ENCODE assay signal across 12 mouse cellular contexts in genomic region chr17:6129361-6129760, GRCm38 (mm10). TPM values are rescaled to one million over a fixed set of nuclear protein-coding genes. Genes with fewer than 3 reads are reported as not detected.
A peak's percentile ranks its signal among the peaks of the same experiment; 100 is the strongest.
DNase-seq lines count a peak whose midpoint lies in the region; ATAC-seq lines count a peak whose summit lies in the region.
"Had no signal": no experiment of that assay in that cellular context is flagged by ENCODE, and none has a peak within 500 bp of the region (broad histone marks: within the 10 kb centered on the region; RNA-seq: fewer than 3 reads in every experiment).

No protein-coding gene starts in this region.

- peak; percentile 92 for ATAC-seq in cerebellum, adult (ENCODE audit: insufficient number of reproducible peaks, low FRiP score, low TSS enrichment)
- ATAC-seq in activated CD4-positive, CD25-positive, alpha-beta regulatory T cell, adult 4 months = no peak
- ATAC-seq: intestine, embryonic 16.5 days had no signal

- DNase-seq in left cerebral cortex, adult 18-20 months (ENCODE audit: low spot score in 2 of 2) = peak; percentile 26 to 31
- no peak for DNase-seq in left cerebral cortex, adult 8-10 months (ENCODE audit: low spot score in 2 of 2)
- DNase-seq in cerebellum, adult 8-10 months = peak; percentile 88
- peak; percentile 27 for DNase-seq in layer of hippocampus, adult 9-11 months
- no peak for DNase-seq in kidney, postnatal 10 days
- DNase-seq: adrenal gland, postnatal 14 days; heart, adult 2 months; heart, postnatal 14 days; thymus, adult 18-20 months had no signal

RNA-seq across cellular contexts. Expression of gene Tulp4, which starts 23.1 kb away (rescaled TPM):
- total RNA-seq in left cerebral cortex, adult 18-20 months (2021) = 100 to 1,000 TPM; 355 to 366 TPM
- total RNA-seq in left cerebral cortex, adult 8-10 months (2022) = 100 to 1,000 TPM; 363 to 430 (median 399) TPM
- polyA plus RNA-seq in activated CD4-positive, CD25-positive, alpha-beta regulatory T cell, adult 4 months (2017; shearing (Covaris generic)) = 10 to 100 TPM; 29.5 to 46.5 TPM

RNA-seq across cellular contexts. Expression of gene Gtf2h5, which starts 49.8 kb away (rescaled TPM):
- 100 to 1,000 TPM; 104 to 113 TPM for total RNA-seq in left cerebral cortex, adult 18-20 months (2021)
- 100 to 1,000 TPM in 3 of 4 experiments, 10 to 100 TPM in 1; 92.8 to 108 (median 103) TPM for total RNA-seq in left cerebral cortex, adult 8-10 months (2022)
- polyA plus RNA-seq in activated CD4-positive, CD25-positive, alpha-beta regulatory T cell, adult 4 months (2017; shearing (Covaris generic)) = 100 to 1,000 TPM in 1 of 2 experiments, 10 to 100 TPM in 1; 96.4 to 102 TPM

RNA-seq across cellular contexts. Expression of gene Serac1, which starts 49.8 kb away (rescaled TPM):
- 10 to 100 TPM; 16.1 to 17.3 TPM for total RNA-seq in left cerebral cortex, adult 18-20 months (2021)
- total RNA-seq in left cerebral cortex, adult 8-10 months (2022) = 10 to 100 TPM; 12.8 to 16.4 (median 14.4) TPM
- polyA plus RNA-seq in activated CD4-positive, CD25-positive, alpha-beta regulatory T cell, adult 4 months (2017; shearing (Covaris generic)) = 1 to 10 TPM; 1.8 to 2.0 TPM

Comparison
In these comparisons a context has a peak if more than half of its experiments do, and no peak if none do; other contexts are left out.
1. DNase-seq: peak in left cerebral cortex, adult 18-20 months (2 of 2), cerebellum, adult 8-10 months (single experiment) and layer of hippocampus, adult 9-11 months (single experiment); none in left cerebral cortex, adult 8-10 months (0 of 2) and kidney, postnatal 10 days (single experiment).